Mouse (Mus musculus) liver, adult 2 months (tissue): ENCODE data around the gene Fga. TPM values are rescaled to one million over a fixed set of nuclear protein-coding genes. Genes with fewer than 3 reads are reported as not detected.

Source experiments
- DNase-seq: peaks from one replicate; pipeline ENCODE4 v3.0.0-alpha.2; 2011; ENCODE audit warnings: low read depth, low spot score; ENCODE audit errors: extremely low read depth
- H3K27ac ChIP-seq: fragments of 200-500 bp; replicated peaks from 2 replicates; pipeline ENCODE4 v1.5.1; 2012; ENCODE audit warnings: low read depth, mild to moderate bottlenecking, control low read depth, inconsistent platforms, low read length; ENCODE audit not compliant: insufficient read depth
- H3K27me3 ChIP-seq: fragments of 200-500 bp; 2 replicates; pipeline ENCODE4 v1.6.1; 2012; ENCODE audit warnings: mild to moderate bottlenecking, moderate library complexity, low read length, inconsistent platforms; ENCODE audit not compliant: control insufficient read depth, insufficient read depth
- H3K36me3 ChIP-seq: fragments of 200-500 bp; 2 replicates; pipeline ENCODE4 v1.6.1; 2012; ENCODE audit warnings: low read length, inconsistent platforms; ENCODE audit not compliant: control insufficient read depth, insufficient read depth
- H3K4me1 ChIP-seq: fragments of 200-500 bp; 2 replicates; pipeline ENCODE4 v1.6.1; 2011; ENCODE audit warnings: low read length; ENCODE audit not compliant: control insufficient read depth, insufficient read depth
- H3K4me3 ChIP-seq: fragments of 200-500 bp; 2 replicates; pipeline ENCODE4 v1.5.1; 2011; ENCODE audit warnings: low read depth, mild to moderate bottlenecking, control low read depth, low read length, moderate library complexity; ENCODE audit not compliant: insufficient read depth
- H3K79me2 ChIP-seq: fragments of 200-500 bp; 2 replicates; pipeline ENCODE4 v1.6.1; 2012; ENCODE audit warnings: inconsistent platforms, mild to moderate bottlenecking, low read length, moderate library complexity; ENCODE audit not compliant: control insufficient read depth, insufficient read depth
- H3K9ac ChIP-seq: fragments of 200-500 bp; 2 replicates; pipeline ENCODE4 v1.6.1; 2012; ENCODE audit warnings: low read depth, mild to moderate bottlenecking, control low read depth, inconsistent platforms, low read length
- CTCF ChIP-seq: fragments of 200-500 bp; IDR thresholded peaks from 2 replicates; pipeline ENCODE4 v1.5.1; 2011; ENCODE audit warnings: low read depth, low read length, control low read depth
- POLR2A ChIP-seq: fragments of 200-500 bp; IDR thresholded peaks from 2 replicates; pipeline ENCODE4 v1.6.1; 2011; ENCODE audit warnings: low read length, control low read depth; ENCODE audit not compliant: insufficient read depth; ENCODE audit errors: extremely low read depth
- WGBS: fragments of 180-500 bp; shearing (Covaris S2); methylation state at CpG from one replicate; pipeline ENCODE4 v1.1.7; 2018; 5-methylcytosine and 5-hydroxymethylcytosine counted together
- polyA plus RNA-seq: library from polyadenylated mRNA; depleted of rRNA; stranded (reverse); fragments of >200 nt; gene quantifications from 2 replicates; pipeline ENCODE4 v1.2.3, GENCODE M21; 2012
- total RNA-seq: library from RNA; depleted of rRNA; stranded (reverse); fragments of >200 nt; gene quantifications from 2 replicates; pipeline ENCODE4 v1.2.3, GENCODE M21; 2014

The Fga gene
- total and polyA plus RNA-seq, 2 experiments = 984 to 3,320 TPM

DNA sequence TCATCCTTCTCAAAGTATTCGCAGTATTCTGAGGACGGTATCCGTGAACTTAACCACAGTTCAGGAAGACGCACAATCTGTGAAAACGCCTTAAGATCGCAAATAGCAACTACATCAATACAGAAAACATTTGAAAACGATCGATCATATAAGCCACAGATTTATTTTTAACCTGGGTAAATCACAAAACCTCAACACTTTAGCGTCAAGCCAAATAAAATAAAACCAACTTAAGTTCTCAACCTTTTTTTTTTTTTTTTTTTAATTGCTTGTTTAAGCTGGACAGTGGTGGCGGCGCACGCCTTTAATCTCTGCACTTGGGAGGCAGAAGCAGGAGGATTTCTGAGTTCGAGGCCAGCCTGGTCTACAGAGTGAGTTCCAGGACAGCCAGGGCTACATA, 28.9 kb downstream of the Fga start:
- TF ChIP-seq CTCF = no peak
- TF ChIP-seq POLR2A = no peak
- no peak overlapping the region for H3K9ac ChIP-seq

DNA sequence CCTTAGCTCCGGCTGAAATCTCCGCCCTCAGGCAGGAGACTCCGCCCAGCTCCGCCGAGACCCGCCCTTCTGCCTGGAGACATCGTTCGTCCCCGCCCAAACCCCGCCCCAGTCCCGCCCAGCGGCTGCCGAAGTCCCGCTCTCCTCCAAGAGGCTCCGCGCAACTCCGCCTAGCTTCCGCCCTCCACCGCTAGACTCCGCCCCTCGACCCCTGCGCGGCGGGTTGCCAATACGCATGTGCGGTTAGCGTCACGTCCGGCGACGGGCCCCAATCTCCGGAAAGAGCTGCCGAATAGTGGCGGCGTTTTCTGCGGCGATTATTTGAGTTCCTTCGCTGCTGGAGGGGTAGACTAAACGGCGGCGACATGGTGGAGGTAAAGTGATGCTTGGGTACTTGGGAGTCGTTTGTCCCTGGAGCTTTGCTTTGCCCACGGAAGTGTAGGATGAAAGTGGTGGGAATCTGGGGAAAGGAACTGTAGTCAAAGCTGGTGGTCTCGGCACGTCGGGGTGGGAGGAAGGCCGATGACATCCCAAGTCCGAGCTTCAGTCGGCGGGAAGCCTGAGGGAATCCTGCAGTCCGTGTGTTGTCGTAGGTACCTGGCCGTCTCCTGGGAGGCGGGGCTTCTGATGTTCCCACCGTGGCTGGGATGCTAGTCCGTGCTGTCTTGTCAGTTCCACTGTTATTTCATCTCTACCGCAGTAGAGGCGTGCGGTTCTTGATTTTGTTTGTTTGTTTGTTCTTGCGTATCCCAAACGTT, 29.6 kb downstream of the Fga start, which contains the start of gene Plrg1:
Plrg1 (plus strand) TSS at position 242 of the 758 bp plus-strand sequence.
- Histone ChIP-seq H3K4me1 (peaks cover 25% of the 10 kb centered on the region), H3K4me3 (peak within 1 kb of the TSS; percentile 90), H3K27ac (peak within 1 kb of the TSS; percentile 43), H3K36me3 (peaks cover 17% of the 10 kb centered on the region; the same call in 1 of the 2 replicates), H3K9ac (peak within 1 kb of the TSS; percentile 71), H3K27me3 (no peaks in the 10 kb centered on the region), H3K79me2 (peaks cover 8% of the 10 kb centered on the region; the same call in 1 of the 2 replicates)
- DNase-seq = peak; percentile 86
- under 1% methylated on average over 60 of the region's 61 CpGs for WGBS
- TF ChIP-seq POLR2A (0 out of 2 replicates have a peak, but pooled peaks have one; percentile 38), CTCF (no peak)

More for the DNA sequence above, 28.9 kb downstream of the Fga start:
- no peak for DNase-seq
- 22% methylated on average over 13 of the region's 13 CpGs for WGBS
- peak overlapping the region; percentile 12 for H3K4me3 ChIP-seq
- no peaks in the 10 kb centered on the region for H3K27me3 ChIP-seq
- peaks cover 8% of the 10 kb centered on the region; the same call in 1 of the 2 replicates for H3K79me2 ChIP-seq
- peak overlapping the region; percentile 43 for H3K27ac ChIP-seq
- peaks cover 25% of the 10 kb centered on the region for H3K4me1 ChIP-seq
- peaks cover 13% of the 10 kb centered on the region; the same call in 1 of the 2 replicates for H3K36me3 ChIP-seq

DNA sequence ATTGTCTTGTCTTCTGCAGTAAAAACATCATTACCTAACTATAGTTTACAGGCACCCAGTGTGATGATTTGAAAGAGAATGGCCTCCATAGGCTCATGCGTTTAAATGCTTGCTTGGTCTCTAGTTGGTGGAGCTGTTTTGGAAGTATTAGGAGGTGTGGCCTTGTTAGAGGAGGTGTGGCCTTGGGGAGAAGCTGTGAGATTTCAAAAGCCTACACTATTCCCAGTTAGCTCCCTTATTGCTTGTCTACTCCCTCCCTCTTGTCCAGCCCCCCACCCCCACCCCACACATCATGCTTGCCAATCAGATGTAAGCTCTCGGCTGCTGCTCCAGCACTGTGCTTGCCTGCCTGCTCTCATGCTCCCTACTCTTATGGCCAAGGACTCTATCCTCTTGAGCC, 31.2 kb downstream of the Fga start:
- 99% methylated on average over 2 of the region's 2 CpGs for WGBS
- Histone ChIP-seq H3K27ac (no peak overlapping the region), H3K36me3 (peaks cover 30% of the 10 kb centered on the region), H3K79me2 (peaks cover 8% of the 10 kb centered on the region; the same call in 1 of the 2 replicates), H3K9ac (no peak overlapping the region), H3K27me3 (no peaks in the 10 kb centered on the region), H3K4me3 (no peak overlapping the region), H3K4me1 (peaks cover 19% of the 10 kb centered on the region)
- no peak for DNase-seq
- TF ChIP-seq POLR2A (no peak), CTCF (no peak)

DNA sequence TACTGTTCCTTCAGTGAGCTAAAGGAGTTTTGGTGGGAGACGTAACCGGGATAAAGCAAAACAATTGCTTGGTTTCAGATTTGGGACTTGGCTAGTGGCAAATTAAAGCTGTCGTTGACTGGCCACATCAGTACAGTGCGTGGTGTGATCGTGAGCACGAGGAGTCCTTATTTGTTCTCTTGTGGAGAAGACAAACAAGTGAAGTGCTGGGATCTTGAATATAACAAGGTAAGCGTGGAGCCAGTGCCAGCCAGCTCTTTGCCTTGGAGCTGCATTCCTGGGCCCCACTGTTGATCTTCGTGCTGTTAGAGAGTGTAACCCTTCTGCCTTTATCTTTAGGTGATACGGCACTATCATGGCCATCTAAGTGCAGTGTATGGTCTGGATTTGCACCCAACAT, 42.0 kb downstream of the Fga start:
- Histone ChIP-seq H3K27ac (no peak overlapping the region), H3K27me3 (no peaks in the 10 kb centered on the region), H3K9ac (no peak overlapping the region), H3K79me2 (no peaks in the 10 kb centered on the region), H3K36me3 (peaks cover 59% of the 10 kb centered on the region), H3K4me3 (no peak overlapping the region), H3K4me1 (no peaks in the 10 kb centered on the region)
- 89% methylated on average over 9 of the region's 9 CpGs for WGBS
- DNase-seq = no peak
- TF ChIP-seq POLR2A (no peak), CTCF (no peak)

DNA sequence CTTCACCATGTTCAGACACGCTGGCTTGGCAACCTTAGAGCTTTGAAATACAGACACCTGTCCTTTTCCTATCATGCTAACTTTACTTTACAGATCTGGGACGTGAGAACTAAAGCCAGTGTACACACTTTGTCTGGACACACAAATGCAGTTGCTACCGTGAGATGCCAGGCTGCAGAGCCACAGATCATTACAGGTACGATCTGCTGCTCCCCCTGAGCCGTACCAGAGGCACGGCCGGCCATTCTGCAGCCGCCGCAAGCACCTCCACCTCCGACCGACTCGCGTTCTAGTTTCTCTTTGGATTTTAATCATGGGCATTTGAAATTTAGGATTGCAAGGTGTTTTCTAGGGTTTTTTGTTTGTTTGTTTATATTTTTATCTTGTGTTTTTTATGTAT, 43.0 kb downstream of the Fga start:
- H3K27me3 ChIP-seq = no peaks in the 10 kb centered on the region
- H3K36me3 ChIP-seq = peaks cover 58% of the 10 kb centered on the region
- H3K27ac ChIP-seq = no peak overlapping the region
- no peak overlapping the region for H3K9ac ChIP-seq
- DNase-seq = no peak
- TF ChIP-seq CTCF (no peak), POLR2A (no peak)
- H3K79me2 ChIP-seq = no peaks in the 10 kb centered on the region
- no peak overlapping the region for H3K4me3 ChIP-seq
- WGBS = 95% methylated on average over 13 of the region's 13 CpGs
- H3K4me1 ChIP-seq = peaks cover 3% of the 10 kb centered on the region; the same call in 1 of the 2 replicates

DNA sequence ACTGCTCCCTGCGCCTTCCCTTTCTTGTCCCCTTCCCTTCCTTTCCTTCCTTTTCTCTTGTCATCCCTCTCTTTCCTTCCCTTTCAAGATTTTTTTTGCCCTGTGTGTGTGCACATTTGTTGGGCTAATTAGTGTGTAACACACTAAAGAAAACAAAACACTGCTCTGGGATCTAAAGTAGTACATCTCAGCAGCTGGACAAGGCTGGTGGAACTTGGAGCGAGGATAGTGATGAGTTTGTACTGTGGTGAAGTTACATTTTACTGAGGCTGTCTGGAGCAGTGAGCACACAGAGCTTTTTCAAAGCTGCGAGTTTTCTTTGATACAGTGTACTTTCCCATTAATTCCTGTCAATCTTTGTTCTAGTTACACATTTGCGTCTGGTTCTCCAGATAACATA, 44.4 kb downstream of the Fga start:
- peaks cover 6% of the 10 kb centered on the region; the same call in 1 of the 2 replicates for H3K4me1 ChIP-seq
- H3K9ac ChIP-seq = no peak overlapping the region
- H3K36me3 ChIP-seq = peaks cover 56% of the 10 kb centered on the region
- no peak for DNase-seq
- no peak overlapping the region for H3K27ac ChIP-seq
- H3K27me3 ChIP-seq = no peaks in the 10 kb centered on the region
- H3K79me2 ChIP-seq = no peaks in the 10 kb centered on the region
- TF ChIP-seq CTCF = no peak
- no peak for TF ChIP-seq POLR2A
- H3K4me3 ChIP-seq = no peak overlapping the region
- WGBS = 82% methylated on average over 4 of the region's 4 CpGs
